Mouse (Mus musculus) erythroblast, embryonic 14.5 days (primary cell): Measurements from ENCODE around the gene Sox6.

Source experiments
- GATA1 ChIP-seq: IDR thresholded peaks from 2 replicates; pipeline ENCODE4 v1.6.1; 2012; ENCODE audit warnings: low read length, inconsistent platforms, mixed read lengths
- TAL1 ChIP-seq: IDR thresholded peaks from 3 replicates; pipeline ENCODE4 v1.6.1; 2012; ENCODE audit warnings: low read length, inconsistent platforms, mixed read lengths

GRCm38 (mm10) chr7:115951689-115952088 lies 86.9 kb downstream of the Sox6 start:
- TF ChIP-seq GATA1 = peak; percentile 81
- peak; percentile 69 for TF ChIP-seq TAL1
